In genomic region chr8:47990386-47990772, GRCm38 (mm10) we compare ENCODE assay signal across 8 mouse cellular contexts. TPM values are rescaled to one million over a fixed set of nuclear protein-coding genes. Genes with fewer than 3 reads are reported as not detected.
DNase-seq lines count a peak whose midpoint lies in the region; ATAC-seq lines count a peak whose summit lies in the region.

No protein-coding gene starts in this region.

- no peaks in the 10 kb centered on the region for H3K36me3 ChIP-seq in megakaryocyte, embryonic 14.5 days (replicated peaks; ENCODE audit: low read length)

- H3K9me3 ChIP-seq in megakaryocyte, embryonic 14.5 days, result no peaks in the 10 kb centered on the region

- ATAC-seq in inflammation-experienced regulatory T-cells, adult 6 months, result peak; percentile 79

- peak; percentile 98 to 99 for DNase-seq in adrenal gland, adult (ENCODE audit: inconsistent age in 2 of 2, low spot score in 1 of 2)
- DNase-seq in embryo, embryonic 10 days (ENCODE audit: low spot score), result peak; percentile 96
- DNase-seq in gastrocnemius, postnatal 10 days, result peak; percentile 98
- peak; percentile 68 to 92 for DNase-seq in left cerebral cortex, adult 9 months (ENCODE audit: low spot score in 2 of 2)
- peak; percentile 92 to 93 for DNase-seq in right cerebral cortex, adult 2 months (ENCODE audit: low spot score in 2 of 2)
- peak; percentile 94 for DNase-seq in urinary bladder, postnatal 10 days (ENCODE audit: low spot score)

- H3K4me3 ChIP-seq in megakaryocyte, embryonic 14.5 days (replicated peaks), result peak overlapping the region; percentile 94

- peaks cover 30% of the 10 kb centered on the region for H3K4me1 ChIP-seq in megakaryocyte, embryonic 14.5 days

- H3K27me3 ChIP-seq in megakaryocyte, embryonic 14.5 days (replicated peaks), result peaks cover 4% of the 10 kb centered on the region

RNA-seq across cellular contexts. Expression of gene Wwc2, which starts 0.3 kb away (rescaled TPM):
- 10 to 100 TPM; 12.8 to 14.6 TPM for total RNA-seq in gastrocnemius, postnatal 10 days (2021)
- under 1 TPM in 2 of 3 experiments, not detected in 1; 0.10 to 0.16 TPM for polyA plus RNA-seq in inflammation-experienced regulatory T-cells, adult 6 months (2017; shearing (Covaris generic))
- 1.1 and 3.0 TPM in 2 replicates for polyA plus RNA-seq in megakaryocyte, embryonic 14.5 days (2012; ENCODE audit: insufficient read depth, low replicate concordance)

Comparison
In these comparisons a context has a peak if more than half of its experiments do, and no peak if none do; other contexts are left out.
1. Peak in every context shown above with its lines: DNase-seq, ATAC-seq and H3K4me3 ChIP-seq.